Mouse (Mus musculus) kidney, adult 2 months (tissue): ENCODE data around the gene Lgals4. TPM values are rescaled to one million over a fixed set of nuclear protein-coding genes. Genes with fewer than 3 reads are reported as not detected.
A peak's percentile ranks its signal among the peaks of the same experiment; 100 is the strongest.

Experiments used
- DNase-seq: peaks from one replicate; pipeline ENCODE4 v3.0.0; 2021
- H3K27ac ChIP-seq: fragments of 200-500 bp; 2 replicates; pipeline ENCODE4 v1.5.1; 2012; ENCODE audit warnings: low read depth, low read length, control low read depth, inconsistent platforms; ENCODE audit not compliant: insufficient read depth
- H3K27me3 ChIP-seq: fragments of 200-500 bp; replicated peaks from 2 replicates; pipeline ENCODE4 v1.6.1; 2012; ENCODE audit warnings: mild to moderate bottlenecking, moderate library complexity, low read length, inconsistent platforms; ENCODE audit not compliant: control insufficient read depth, insufficient read depth
- H3K36me3 ChIP-seq: fragments of 200-500 bp; 2 replicates; pipeline ENCODE4 v1.6.1; 2012; ENCODE audit warnings: mild to moderate bottlenecking, moderate library complexity, low read length, inconsistent platforms; ENCODE audit not compliant: control insufficient read depth, insufficient read depth
- H3K4me1 ChIP-seq: fragments of 200-500 bp; 2 replicates; pipeline ENCODE4 v1.6.1; 2011; ENCODE audit warnings: low read length; ENCODE audit not compliant: control insufficient read depth, insufficient read depth
- H3K4me3 ChIP-seq: fragments of 200-500 bp; 2 replicates; pipeline ENCODE4 v1.5.1; 2011; ENCODE audit warnings: mild to moderate bottlenecking, low read depth, low read length, control low read depth; ENCODE audit not compliant: insufficient read depth
- CTCF ChIP-seq: fragments of 200-500 bp; conservative IDR thresholded peaks from 2 replicates; pipeline ENCODE4 v1.5.1; 2011; ENCODE audit warnings: low read depth, mild to moderate bottlenecking, control low read depth, low read length, moderate library complexity, mixed read lengths; ENCODE audit not compliant: insufficient read depth, insufficient read length
- POLR2A ChIP-seq: fragments of 200-500 bp; IDR thresholded peaks from one replicate; pipeline ENCODE4 v1.6.1; 2011; ENCODE audit warnings: low read depth, low read length, control low read depth
- WGBS: fragments of 180-500 bp; shearing (Covaris S2); methylation state at CpG from one replicate; pipeline ENCODE4 v1.1.7; 2018; 5-methylcytosine and 5-hydroxymethylcytosine counted together
- polyA plus RNA-seq: library from polyadenylated mRNA; depleted of rRNA; stranded (reverse); fragments of >200 nt; gene quantifications from 2 replicates; pipeline ENCODE4 v1.2.3, GENCODE M21; 2012

The Lgals4 gene
- polyA plus RNA-seq, 1 experiment = 22.8 TPM

DNA sequence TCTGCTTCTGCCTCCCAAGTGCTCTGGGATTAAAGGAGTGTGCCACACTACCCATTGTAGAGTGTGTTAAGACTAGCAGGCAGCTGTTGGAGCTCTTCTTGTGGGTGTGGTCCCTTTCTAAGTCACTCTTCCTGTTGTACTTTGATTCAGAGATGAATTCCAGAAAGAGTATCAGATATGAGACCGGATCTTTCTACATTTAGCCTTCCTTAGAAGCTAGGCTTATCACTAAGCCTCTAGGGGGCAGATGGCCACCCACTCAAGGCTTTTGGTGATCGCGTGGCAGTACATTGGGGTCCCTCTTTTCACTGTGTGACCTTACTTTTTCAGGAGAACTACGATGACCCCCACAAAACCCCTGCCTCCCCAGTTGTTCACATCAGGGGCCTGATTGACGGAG, 20.7 kb upstream of the Lgals4 start:
- H3K4me3 ChIP-seq = no peak overlapping the region
- H3K4me1 ChIP-seq = peaks cover 20% of the 10 kb centered on the region
- H3K36me3 ChIP-seq = peaks cover 25% of the 10 kb centered on the region
- WGBS = 47% methylated on average over 5 of the region's 5 CpGs
- no peak for DNase-seq
- peak overlapping the region; percentile 29 for H3K27ac ChIP-seq
- H3K27me3 ChIP-seq = no peaks in the 10 kb centered on the region
- TF ChIP-seq POLR2A (no peak), CTCF (peak; percentile 24; the same call in 1 of the 2 replicates)

DNA sequence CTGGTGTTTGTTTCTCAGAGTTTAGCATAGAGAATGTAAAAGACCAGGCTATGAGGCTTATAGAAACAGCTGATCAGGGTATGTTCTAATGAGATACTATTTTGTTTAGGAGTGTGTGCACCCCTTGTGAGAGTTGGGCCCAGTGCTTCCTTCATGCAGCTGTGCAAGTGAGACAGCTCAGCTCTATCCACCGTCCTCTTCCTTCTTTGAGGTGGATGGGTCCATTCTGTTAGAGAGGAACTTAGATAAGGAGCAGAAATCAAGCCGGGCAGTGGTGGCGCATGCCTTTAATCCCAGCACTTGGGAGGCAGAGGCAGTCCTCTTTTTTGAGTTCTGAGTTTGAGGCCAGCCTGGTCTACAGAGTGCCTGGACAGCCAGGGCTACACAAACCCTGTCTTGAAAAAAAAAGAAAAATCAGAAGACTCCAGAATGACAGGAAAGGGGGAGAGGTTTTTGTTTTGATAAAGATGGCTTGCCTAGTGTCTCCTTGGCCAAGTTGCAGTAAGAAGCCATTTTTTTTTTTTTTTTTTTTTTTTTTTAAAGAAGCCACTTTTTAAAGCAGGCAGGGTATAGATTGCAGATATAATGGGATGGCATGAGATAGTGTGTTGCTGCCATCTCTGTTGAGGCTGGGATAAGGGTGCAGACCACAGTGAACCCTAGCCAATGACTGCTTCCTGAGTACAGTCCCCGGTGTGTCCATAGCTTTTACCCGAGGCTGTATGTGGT, 19.2 kb upstream of the Lgals4 start:
- TF ChIP-seq POLR2A = no peak
- no peak for TF ChIP-seq CTCF
- Histone ChIP-seq H3K27me3 (no peaks in the 10 kb centered on the region), H3K4me1 (peaks cover 17% of the 10 kb centered on the region), H3K4me3 (no peak overlapping the region), H3K36me3 (peaks cover 32% of the 10 kb centered on the region), H3K27ac (no peak overlapping the region)
- no peak for DNase-seq
- WGBS = 78% methylated on average over 5 of the region's 5 CpGs

DNA sequence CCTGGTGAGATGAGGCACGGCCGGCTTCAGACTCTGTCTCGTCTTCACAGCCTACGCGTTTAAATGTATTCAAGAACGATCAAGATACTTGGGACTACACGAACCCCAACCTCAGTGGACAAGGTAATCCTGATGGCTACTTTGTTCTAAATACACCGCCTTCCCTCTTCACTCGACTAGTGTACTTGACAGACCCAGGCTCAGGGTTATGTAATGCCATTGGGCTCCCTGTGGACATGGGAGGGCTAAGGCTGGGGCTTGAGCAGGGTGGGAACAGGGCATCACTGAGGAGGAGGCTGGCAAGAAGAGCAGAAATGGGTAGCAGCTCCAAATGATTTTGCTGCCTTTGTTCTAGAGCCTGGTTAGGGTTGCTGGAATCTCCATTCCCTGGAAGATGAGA, 18.4 kb upstream of the Lgals4 start:
- no peak for DNase-seq
- no peak overlapping the region for H3K4me3 ChIP-seq
- WGBS = 84% methylated on average over 9 of the region's 9 CpGs
- H3K27me3 ChIP-seq = no peaks in the 10 kb centered on the region
- H3K36me3 ChIP-seq = peaks cover 33% of the 10 kb centered on the region
- no peak overlapping the region for H3K27ac ChIP-seq
- TF ChIP-seq CTCF = no peak
- TF ChIP-seq POLR2A = no peak
- H3K4me1 ChIP-seq = peaks cover 17% of the 10 kb centered on the region

DNA sequence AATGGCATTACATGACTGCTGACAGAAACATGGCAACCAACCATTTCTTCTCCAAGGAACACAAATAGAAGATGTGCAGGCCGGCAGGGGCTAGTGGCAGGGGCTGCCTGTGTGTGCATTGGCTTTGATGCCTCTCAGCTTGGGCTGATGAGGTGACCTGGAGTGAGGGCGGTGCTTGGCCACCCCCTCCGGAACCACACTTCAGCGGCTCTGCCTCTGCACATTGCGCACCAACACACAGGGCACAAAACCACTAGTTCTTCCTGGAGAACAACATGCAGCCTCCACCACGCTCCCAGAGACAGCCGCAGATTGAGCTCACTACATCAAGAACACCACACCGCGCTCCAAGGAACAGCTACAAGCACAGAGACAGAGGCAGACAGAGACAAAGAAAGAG, 17.5 kb upstream of the Lgals4 start:
- Histone ChIP-seq H3K27me3 (no peaks in the 10 kb centered on the region), H3K4me1 (peaks cover 17% of the 10 kb centered on the region), H3K27ac (no peak overlapping the region), H3K36me3 (peaks cover 40% of the 10 kb centered on the region), H3K4me3 (no peak overlapping the region)
- WGBS = 59% methylated on average over 9 of the region's 9 CpGs
- DNase-seq = peak; percentile 43
- TF ChIP-seq CTCF (no peak), POLR2A (no peak)

- WGBS = 85% methylated on average over 10 of the region's 10 CpGs
- no peak overlapping the region for H3K4me3 ChIP-seq
- no peak for TF ChIP-seq POLR2A
- no peak for TF ChIP-seq CTCF
- H3K36me3 ChIP-seq = peaks cover 43% of the 10 kb centered on the region
- H3K27me3 ChIP-seq = no peaks in the 10 kb centered on the region
- no peak overlapping the region for H3K27ac ChIP-seq
- no peak for DNase-seq
- H3K4me1 ChIP-seq = peaks cover 22% of the 10 kb centered on the region
These were observed 16.7 kb upstream of the Lgals4 start for GRCm38 (mm10) chr7:28816920-28817319.

DNA sequence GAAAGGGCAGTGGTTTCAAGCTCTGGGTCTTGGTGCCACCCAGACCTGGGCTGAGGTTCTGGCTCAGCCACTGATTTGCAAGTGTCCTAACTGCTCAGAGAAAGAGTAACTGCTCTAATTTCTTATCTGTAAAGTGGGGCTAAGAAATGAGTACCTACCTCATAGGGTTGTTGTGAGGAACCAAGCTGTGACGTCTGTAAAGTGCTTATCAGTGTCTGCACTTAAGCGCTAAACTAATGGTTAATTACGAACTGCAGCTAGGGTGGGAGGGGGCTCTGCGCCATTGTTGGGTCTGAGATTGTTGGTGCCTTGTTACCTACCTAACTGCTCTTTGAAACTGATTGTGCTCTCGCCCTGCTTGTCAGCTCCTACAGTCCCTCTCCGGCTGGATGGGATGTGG, 16.1 kb upstream of the Lgals4 start:
- no peaks in the 10 kb centered on the region for H3K27me3 ChIP-seq
- WGBS = 72% methylated on average over 6 of the region's 6 CpGs
- H3K36me3 ChIP-seq = peaks cover 45% of the 10 kb centered on the region
- H3K27ac ChIP-seq = no peak overlapping the region
- peaks cover 21% of the 10 kb centered on the region for H3K4me1 ChIP-seq
- no peak for DNase-seq
- no peak for TF ChIP-seq CTCF
- TF ChIP-seq POLR2A = no peak
- H3K4me3 ChIP-seq = no peak overlapping the region

DNA sequence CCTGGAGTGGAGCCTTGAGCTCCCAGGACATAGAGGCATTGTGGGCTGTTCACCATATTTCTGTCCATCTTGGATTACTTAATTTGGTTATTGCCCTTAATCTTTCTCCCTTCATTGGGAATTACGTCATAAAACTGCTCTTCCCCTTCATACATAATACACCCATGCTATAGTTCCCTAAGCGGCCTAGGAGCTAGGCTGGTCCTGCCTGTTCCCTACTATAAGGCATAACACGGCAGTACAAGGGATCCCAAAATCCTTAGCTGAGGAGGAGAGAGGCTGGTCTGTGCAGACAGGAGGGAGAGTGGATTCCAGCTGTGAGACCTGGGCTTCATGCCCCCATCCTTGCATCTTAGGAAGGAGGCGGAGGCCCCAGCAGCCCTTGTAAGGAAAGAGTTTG, 15.7 kb upstream of the Lgals4 start:
- Histone ChIP-seq H3K27me3 (no peaks in the 10 kb centered on the region), H3K27ac (no peak overlapping the region), H3K4me3 (no peak overlapping the region), H3K4me1 (peaks cover 19% of the 10 kb centered on the region; the same call in 1 of the 2 replicates), H3K36me3 (peaks cover 45% of the 10 kb centered on the region)
- no peak for DNase-seq
- WGBS = 77% methylated on average over 4 of the region's 4 CpGs
- no peak for TF ChIP-seq CTCF
